Mouse (Mus musculus) limb, embryonic 13.5 days (tissue): ENCODE measurements around the gene Zfyve28. TPM values are rescaled to one million over a fixed set of nuclear protein-coding genes. Genes with fewer than 3 reads are reported as not detected.

Source experiments
- ATAC-seq: fragments of 200-750 bp; cut with Nextera tagmentation; 2 replicates; pipeline ENCODE4 v1.8.0; 2017; ENCODE audit warnings: low read depth, moderate number of reproducible peaks, moderate TSS enrichment; ENCODE audit not compliant: low FRiP score
- H3K27ac ChIP-seq: fragments of 300-500 bp; sonication (generic); 2 replicates; pipeline ENCODE4 v1.5.1; 2015; ENCODE audit warnings: inconsistent platforms, mild to moderate bottlenecking, moderate library complexity
- H3K27me3 ChIP-seq: fragments of 300-500 bp; sonication (generic); 2 replicates; pipeline ENCODE4 v1.6.1; 2015; ENCODE audit warnings: mild to moderate bottlenecking, inconsistent platforms
- H3K36me3 ChIP-seq: fragments of 300-500 bp; sonication (generic); 2 replicates; pipeline ENCODE4 v1.6.1; 2015; ENCODE audit warnings: inconsistent platforms, mild to moderate bottlenecking, moderate library complexity
- H3K4me1 ChIP-seq: fragments of 300-500 bp; sonication (generic); 2 replicates; pipeline ENCODE4 v1.6.1; 2015; ENCODE audit warnings: inconsistent platforms
- H3K4me2 ChIP-seq: fragments of 300-500 bp; sonication (generic); replicated peaks from 2 replicates; pipeline ENCODE4 v1.6.1; 2015; ENCODE audit warnings: inconsistent platforms, mild to moderate bottlenecking, moderate library complexity
- H3K4me3 ChIP-seq: fragments of 300-500 bp; sonication (generic); 2 replicates; pipeline ENCODE4 v1.5.1; 2015; ENCODE audit warnings: moderate library complexity, mild to moderate bottlenecking, inconsistent platforms
- H3K9ac ChIP-seq: fragments of 300-500 bp; sonication (generic); 2 replicates; pipeline ENCODE4 v1.6.1; 2015; ENCODE audit warnings: mild to moderate bottlenecking, inconsistent platforms
- H3K9me3 ChIP-seq: fragments of 300-500 bp; sonication (generic); 2 replicates; pipeline ENCODE4 v1.6.1; 2016; ENCODE audit warnings: inconsistent platforms
- WGBS: fragments of 180-500 bp; shearing (Covaris S2); methylation state at CpG from one replicate; pipeline ENCODE4 v1.1.7; 2015; 5-methylcytosine and 5-hydroxymethylcytosine counted together
- polyA plus RNA-seq: library from polyadenylated mRNA; unstranded; fragments of >200 nt; fragmentation: Nextera tagmentation; extraction: Ambion mirVana; gene quantifications from 2 replicates; pipeline ENCODE4 v1.2.1, GENCODE M21; 2015

Zfyve28 gene
- polyA plus RNA-seq, 1 experiment from 2014 or later: 1.3 TPM

- Histone ChIP-seq H3K4me1 (peaks cover 4% of the 10 kb centered on the region; the same call in 1 of the 2 replicates), H3K9me3 (no peaks in the 10 kb centered on the region), H3K9ac (no peak overlapping the region), H3K36me3 (no peaks in the 10 kb centered on the region), H3K27ac (no peak overlapping the region; the same call in 1 of the 2 replicates), H3K4me3 (no peak overlapping the region), H3K27me3 (no peaks in the 10 kb centered on the region), H3K4me2 (no peak overlapping the region)
- ATAC-seq: no peak
- WGBS: 80% methylated on average over 16 of the region's 16 CpGs
These were observed 18.9 kb downstream of the Zfyve28 start for GRCm38 (mm10) chr5:34269197-34269920.

- no peaks in the 10 kb centered on the region for H3K27me3 ChIP-seq
- ATAC-seq: no peak
- H3K9me3 ChIP-seq: no peaks in the 10 kb centered on the region
- H3K4me1 ChIP-seq: no peaks in the 10 kb centered on the region
- H3K4me3 ChIP-seq: no peak overlapping the region
- no peak overlapping the region for H3K27ac ChIP-seq
- no peaks in the 10 kb centered on the region for H3K36me3 ChIP-seq
- 75% methylated on average over 4 of the region's 4 CpGs for WGBS
- H3K9ac ChIP-seq: no peak overlapping the region
- no peak overlapping the region for H3K4me2 ChIP-seq
These were observed 22.2 kb downstream of the Zfyve28 start for GRCm38 (mm10) chr5:34266065-34266464.

- H3K9me3 ChIP-seq: no peaks in the 10 kb centered on the region
- H3K4me1 ChIP-seq: no peaks in the 10 kb centered on the region
- H3K4me2 ChIP-seq: no peak overlapping the region
- 73% methylated on average over 3 of the region's 3 CpGs for WGBS
- H3K4me3 ChIP-seq: no peak overlapping the region
- no peak overlapping the region for H3K9ac ChIP-seq
- no peak overlapping the region for H3K27ac ChIP-seq
- no peaks in the 10 kb centered on the region for H3K36me3 ChIP-seq
- no peaks in the 10 kb centered on the region for H3K27me3 ChIP-seq
- ATAC-seq: no peak
These were observed 29.0 kb downstream of the Zfyve28 start for GRCm38 (mm10) chr5:34259172-34259816.

- H3K4me3 ChIP-seq: no peak overlapping the region
- H3K9me3 ChIP-seq: no peaks in the 10 kb centered on the region
- WGBS: 78% methylated on average over 3 of the region's 3 CpGs
- H3K4me2 ChIP-seq: no peak overlapping the region
- ATAC-seq: no peak
- H3K27ac ChIP-seq: no peak overlapping the region
- peaks cover 21% of the 10 kb centered on the region for H3K4me1 ChIP-seq
- no peaks in the 10 kb centered on the region for H3K27me3 ChIP-seq
- H3K36me3 ChIP-seq: no peaks in the 10 kb centered on the region
- no peak overlapping the region for H3K9ac ChIP-seq
These were observed 33.1 kb downstream of the Zfyve28 start for GRCm38 (mm10) chr5:34255189-34255588.

- no peak overlapping the region for H3K4me2 ChIP-seq
- no peaks in the 10 kb centered on the region for H3K9me3 ChIP-seq
- H3K4me3 ChIP-seq: no peak overlapping the region
- WGBS: 70% methylated on average over 8 of the region's 8 CpGs
- H3K27me3 ChIP-seq: no peaks in the 10 kb centered on the region
- peaks cover 29% of the 10 kb centered on the region for H3K4me1 ChIP-seq
- H3K36me3 ChIP-seq: no peaks in the 10 kb centered on the region
- no peak overlapping the region for H3K27ac ChIP-seq
- ATAC-seq: no peak
- no peak overlapping the region for H3K9ac ChIP-seq
These were observed 33.9 kb downstream of the Zfyve28 start for GRCm38 (mm10) chr5:34254309-34254708.

GRCm38 (mm10) chr5:34252967-34253519 is 35.2 kb downstream of the Zfyve28 start:
- Histone ChIP-seq H3K4me1 (peaks cover 29% of the 10 kb centered on the region), H3K27ac (0 out of 2 replicates have a peak overlapping the region, but pooled peaks have one; percentile 15), H3K4me2 (no peak overlapping the region), H3K9ac (no peak overlapping the region), H3K9me3 (no peaks in the 10 kb centered on the region), H3K4me3 (no peak overlapping the region), H3K36me3 (no peaks in the 10 kb centered on the region), H3K27me3 (no peaks in the 10 kb centered on the region)
- ATAC-seq: no peak
- WGBS: 60% methylated on average over 4 of the region's 4 CpGs

- Histone ChIP-seq H3K27me3 (no peaks in the 10 kb centered on the region), H3K4me2 (no peak overlapping the region), H3K9me3 (no peaks in the 10 kb centered on the region), H3K4me1 (peaks cover 29% of the 10 kb centered on the region), H3K9ac (no peak overlapping the region), H3K27ac (0 out of 2 replicates have a peak overlapping the region, but pooled peaks have one; percentile 15), H3K4me3 (no peak overlapping the region), H3K36me3 (no peaks in the 10 kb centered on the region)
- WGBS: 13% methylated on average over 4 of the region's 4 CpGs
- ATAC-seq: no peak
These were observed 35.8 kb downstream of the Zfyve28 start for GRCm38 (mm10) chr5:34252307-34252966.

- ATAC-seq: no peak
- Histone ChIP-seq H3K27me3 (no peaks in the 10 kb centered on the region), H3K36me3 (no peaks in the 10 kb centered on the region), H3K9ac (0 out of 2 replicates have a peak overlapping the region, but pooled peaks have one; percentile 8), H3K4me2 (no peak overlapping the region), H3K4me3 (no peak overlapping the region), H3K27ac (no peak overlapping the region), H3K9me3 (no peaks in the 10 kb centered on the region), H3K4me1 (peaks cover 29% of the 10 kb centered on the region)
- WGBS: 77% methylated on average over 4 of the region's 4 CpGs
These were observed 36.5 kb downstream of the Zfyve28 start for GRCm38 (mm10) chr5:34251794-34252193.

GRCm38 (mm10) chr5:34250090-34250489 is 38.2 kb downstream of the Zfyve28 start:
- 73% methylated on average over 3 of the region's 3 CpGs for WGBS
- Histone ChIP-seq H3K27me3 (no peaks in the 10 kb centered on the region), H3K9ac (no peak overlapping the region), H3K4me1 (peaks cover 29% of the 10 kb centered on the region), H3K4me2 (no peak overlapping the region), H3K4me3 (no peak overlapping the region), H3K36me3 (no peaks in the 10 kb centered on the region), H3K9me3 (no peaks in the 10 kb centered on the region), H3K27ac (no peak overlapping the region)
- ATAC-seq: peak; percentile 57; the same call in 1 of the 2 replicates

- 82% methylated on average over 4 of the region's 4 CpGs for WGBS
- no peak for ATAC-seq
- Histone ChIP-seq H3K9ac (no peak overlapping the region), H3K27me3 (no peaks in the 10 kb centered on the region), H3K9me3 (no peaks in the 10 kb centered on the region), H3K4me3 (no peak overlapping the region), H3K4me2 (no peak overlapping the region), H3K36me3 (no peaks in the 10 kb centered on the region), H3K27ac (no peak overlapping the region), H3K4me1 (peaks cover 29% of the 10 kb centered on the region)
These were observed 39.1 kb downstream of the Zfyve28 start for GRCm38 (mm10) chr5:34249132-34249531.

GRCm38 (mm10) chr5:34246443-34246842 is 41.8 kb downstream of the Zfyve28 start:
- Histone ChIP-seq H3K27ac (no peak overlapping the region), H3K4me2 (no peak overlapping the region), H3K4me1 (peaks cover 25% of the 10 kb centered on the region), H3K27me3 (no peaks in the 10 kb centered on the region), H3K36me3 (no peaks in the 10 kb centered on the region), H3K4me3 (no peak overlapping the region), H3K9ac (no peak overlapping the region), H3K9me3 (no peaks in the 10 kb centered on the region)
- 92% methylated on average over 3 of the region's 3 CpGs for WGBS
- no peak for ATAC-seq

- Histone ChIP-seq H3K27me3 (no peaks in the 10 kb centered on the region), H3K4me2 (no peak overlapping the region), H3K36me3 (no peaks in the 10 kb centered on the region), H3K27ac (no peak overlapping the region), H3K4me3 (no peak overlapping the region), H3K9ac (no peak overlapping the region), H3K9me3 (no peaks in the 10 kb centered on the region), H3K4me1 (peaks cover 12% of the 10 kb centered on the region; the same call in 1 of the 2 replicates)
- ATAC-seq: peak; percentile 32; the same call in 1 of the 2 replicates
- WGBS: 86% methylated on average over 5 of the region's 5 CpGs
These were observed 45.2 kb downstream of the Zfyve28 start for GRCm38 (mm10) chr5:34243062-34243461.
